Mouse (Mus musculus) lung, embryonic 15.5 days (tissue): ENCODE measurements around the gene Gm49405. TPM values are rescaled to one million over a fixed set of nuclear protein-coding genes. Genes with fewer than 3 reads are reported as not detected.
"Not testable (repeated sequence)": the region's sequence is repeated elsewhere in the genome, so short reads cannot be mapped to it uniquely, and the experiment has no call there.

Experiments
- ATAC-seq: fragments of 200-750 bp; cut with Nextera tagmentation; 2 replicates; pipeline ENCODE4 v1.8.0; 2017; ENCODE audit warnings: moderate number of reproducible peaks, borderline replicate concordance; ENCODE audit not compliant: low FRiP score, low TSS enrichment; ENCODE audit errors: extremely low read depth
- H3K27ac ChIP-seq: fragments of 300-500 bp; sonication (generic); 2 replicates; pipeline ENCODE4 v1.5.1; 2015; ENCODE audit warnings: moderate library complexity, mild to moderate bottlenecking, inconsistent platforms
- H3K27me3 ChIP-seq: fragments of 300-500 bp; sonication (generic); 2 replicates; pipeline ENCODE4 v1.6.1; 2015; ENCODE audit warnings: inconsistent platforms
- H3K36me3 ChIP-seq: fragments of 300-500 bp; sonication (generic); 2 replicates; pipeline ENCODE4 v1.6.1; 2015; ENCODE audit warnings: inconsistent platforms
- H3K4me1 ChIP-seq: fragments of 300-500 bp; sonication (generic); 2 replicates; pipeline ENCODE4 v1.6.1; 2015; ENCODE audit warnings: inconsistent platforms
- H3K4me2 ChIP-seq: fragments of 300-500 bp; sonication (generic); 2 replicates; pipeline ENCODE4 v1.6.1; 2015; ENCODE audit warnings: inconsistent platforms, mild to moderate bottlenecking, moderate library complexity
- H3K4me3 ChIP-seq: fragments of 300-500 bp; sonication (generic); 2 replicates; pipeline ENCODE4 v1.5.1; 2015; ENCODE audit warnings: mild to moderate bottlenecking, inconsistent platforms
- H3K9ac ChIP-seq: fragments of 300-500 bp; sonication (generic); 2 replicates; pipeline ENCODE4 v1.6.1; 2015; ENCODE audit warnings: inconsistent platforms
- H3K9me3 ChIP-seq: fragments of 300-500 bp; sonication (generic); 2 replicates; pipeline ENCODE4 v1.6.1; 2016; ENCODE audit warnings: inconsistent platforms
- WGBS: fragments of 180-500 bp; shearing (Covaris S2); methylation state at CpG from one replicate; pipeline ENCODE4 v1.1.7; 2015; 5-methylcytosine and 5-hydroxymethylcytosine counted together
- polyA plus RNA-seq: library from polyadenylated mRNA; unstranded; fragments of >200 nt; fragmentation: Nextera tagmentation; extraction: Ambion mirVana; gene quantifications from 2 replicates; pipeline ENCODE4 v1.2.1, GENCODE M21; 2015

Gene Gm49405
- polyA plus RNA-seq, 1 experiment from 2014 or later: 2.4 TPM

DNA sequence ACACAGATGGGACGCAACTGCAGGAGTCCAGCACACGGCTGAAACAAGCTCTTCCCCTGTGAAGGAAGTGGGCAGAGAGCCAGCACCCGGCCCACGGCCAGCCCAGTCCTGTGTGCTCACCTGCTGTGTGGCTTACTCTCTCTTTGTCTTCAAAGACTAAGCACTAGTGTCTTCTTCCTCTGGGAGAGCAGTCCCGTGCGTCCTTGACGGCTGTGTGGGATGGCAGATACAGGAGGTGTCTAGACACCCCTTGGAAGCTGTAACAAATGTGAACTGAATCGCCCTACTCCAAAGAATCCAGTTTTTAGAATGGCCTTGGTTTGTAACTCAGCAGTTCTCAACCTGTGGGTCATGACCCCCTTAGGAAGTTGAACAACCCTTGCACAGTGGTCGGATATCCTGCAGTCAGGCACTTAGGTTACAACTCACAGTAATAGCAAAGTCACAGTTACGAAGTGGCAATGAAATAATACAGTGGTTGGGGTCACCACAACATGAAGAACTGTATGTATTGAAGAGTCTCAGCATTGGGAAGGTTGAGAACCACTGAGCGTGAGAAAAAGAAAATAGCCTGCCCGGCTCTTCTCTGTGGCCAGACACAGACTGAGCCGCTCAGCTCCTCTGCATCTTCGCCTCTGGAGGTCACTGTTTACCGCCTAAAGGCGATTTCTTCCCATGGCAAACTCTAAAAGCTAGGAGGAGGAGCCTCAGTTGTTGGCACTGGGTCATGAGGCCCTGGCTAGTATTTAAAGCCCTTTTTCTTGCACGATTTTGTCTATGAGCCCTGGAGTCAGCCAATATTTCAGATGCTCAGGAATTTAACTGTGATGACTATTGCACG is 18.5 kb downstream of the Gm49405 start:
- Histone ChIP-seq H3K9ac (no peak overlapping the region), H3K4me1 (peaks cover 5% of the 10 kb centered on the region; the same call in 1 of the 2 replicates), H3K27me3 (no peaks in the 10 kb centered on the region), H3K36me3 (no peaks in the 10 kb centered on the region), H3K9me3 (no peaks in the 10 kb centered on the region), H3K27ac (peak overlapping the region; percentile 1; the same call in 1 of the 2 replicates), H3K4me2 (no peak overlapping the region), H3K4me3 (no peak overlapping the region)
- WGBS: 23% methylated on average over 18 of the region's 18 CpGs
- ATAC-seq: peak; percentile 92; the same call in 1 of the 2 replicates

DNA sequence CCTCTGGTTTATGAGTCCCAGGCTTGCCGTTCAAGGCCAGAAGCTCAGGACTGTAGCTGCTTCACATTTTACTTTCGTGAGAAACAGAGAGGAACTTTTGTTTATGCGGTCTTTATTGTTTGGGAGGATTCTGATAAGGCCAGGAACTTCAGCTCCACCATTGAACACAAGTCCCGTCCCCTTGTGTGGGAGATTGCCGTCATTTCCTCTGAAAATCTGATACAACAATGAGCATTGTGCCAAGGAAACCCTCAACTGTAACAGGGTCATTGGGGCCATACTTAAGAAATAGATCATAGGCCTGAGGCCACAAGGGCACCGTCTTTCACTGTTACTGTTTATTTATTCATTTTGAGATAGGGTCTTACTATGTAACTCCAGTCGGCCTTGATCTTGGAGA is 22.8 kb downstream of the Gm49405 start:
- WGBS: 56% methylated on average over 7 of the region's 7 CpGs
- no peaks in the 10 kb centered on the region for H3K27me3 ChIP-seq
- peaks cover 3% of the 10 kb centered on the region; the same call in 1 of the 2 replicates for H3K9me3 ChIP-seq
- no peaks in the 10 kb centered on the region for H3K36me3 ChIP-seq
- ATAC-seq: no peak
- H3K4me1 ChIP-seq: peaks cover 5% of the 10 kb centered on the region; the same call in 1 of the 2 replicates
- no peak overlapping the region for H3K9ac ChIP-seq
- no peak overlapping the region for H3K4me2 ChIP-seq
- H3K27ac ChIP-seq: no peak overlapping the region
- H3K4me3 ChIP-seq: no peak overlapping the region

DNA sequence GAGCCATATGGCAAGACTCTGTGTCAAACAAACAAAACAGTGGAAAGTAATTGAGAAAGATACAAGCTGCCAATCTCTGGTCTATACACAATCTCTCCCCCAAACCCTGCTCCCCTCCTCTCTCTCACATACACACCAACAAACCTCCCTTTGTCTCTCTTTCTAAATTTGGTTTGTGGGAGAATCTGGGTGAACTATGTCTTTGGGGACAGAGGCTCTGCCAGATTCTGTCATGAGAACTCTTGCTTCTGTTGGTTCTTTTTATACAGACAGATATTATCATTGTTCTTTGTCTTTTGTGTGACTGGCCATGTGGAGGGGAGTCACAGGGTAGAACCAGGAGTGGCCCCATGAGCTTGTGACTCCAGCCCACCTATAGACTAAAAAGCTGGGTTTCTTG is 27.1 kb downstream of the Gm49405 start:
- no peak for ATAC-seq
- H3K27me3 ChIP-seq: no peaks in the 10 kb centered on the region
- no peaks in the 10 kb centered on the region for H3K36me3 ChIP-seq
- no peak overlapping the region for H3K27ac ChIP-seq
- H3K9me3 ChIP-seq: peaks cover 3% of the 10 kb centered on the region; the same call in 1 of the 2 replicates
- H3K4me1 ChIP-seq: no peaks in the 10 kb centered on the region
- no peak overlapping the region for H3K4me3 ChIP-seq
- H3K9ac ChIP-seq: no peak overlapping the region
- no peak overlapping the region for H3K4me2 ChIP-seq

DNA sequence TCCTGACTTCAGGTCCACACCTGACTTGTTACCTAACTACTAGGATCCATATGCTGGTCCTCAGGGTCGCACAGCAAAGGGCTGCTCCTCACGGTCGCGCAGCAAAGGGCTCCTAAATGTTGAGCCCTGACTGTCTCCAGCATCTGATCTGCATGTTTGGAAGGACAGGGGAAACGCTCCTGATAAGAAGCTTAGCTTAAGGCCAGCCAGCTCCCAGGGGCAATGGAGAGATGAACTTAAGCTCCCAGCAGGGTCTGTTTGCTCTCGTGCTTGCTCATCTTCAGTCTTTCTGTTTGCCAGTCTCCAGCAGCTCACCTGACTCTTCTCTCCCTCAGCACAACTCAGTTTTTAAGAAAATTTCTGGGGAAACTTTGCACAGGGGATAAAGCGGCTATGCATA is 32.2 kb downstream of the Gm49405 start:
- Histone ChIP-seq H3K36me3 (peaks cover 6% of the 10 kb centered on the region; the same call in 1 of the 2 replicates), H3K27me3 (no peaks in the 10 kb centered on the region), H3K9ac (no peak overlapping the region), H3K9me3 (no peaks in the 10 kb centered on the region), H3K4me1 (peaks cover 4% of the 10 kb centered on the region; the same call in 1 of the 2 replicates), H3K4me2 (no peak overlapping the region), H3K27ac (no peak overlapping the region), H3K4me3 (no peak overlapping the region)
- 46% methylated on average over 7 of the region's 7 CpGs for WGBS
- no peak for ATAC-seq

DNA sequence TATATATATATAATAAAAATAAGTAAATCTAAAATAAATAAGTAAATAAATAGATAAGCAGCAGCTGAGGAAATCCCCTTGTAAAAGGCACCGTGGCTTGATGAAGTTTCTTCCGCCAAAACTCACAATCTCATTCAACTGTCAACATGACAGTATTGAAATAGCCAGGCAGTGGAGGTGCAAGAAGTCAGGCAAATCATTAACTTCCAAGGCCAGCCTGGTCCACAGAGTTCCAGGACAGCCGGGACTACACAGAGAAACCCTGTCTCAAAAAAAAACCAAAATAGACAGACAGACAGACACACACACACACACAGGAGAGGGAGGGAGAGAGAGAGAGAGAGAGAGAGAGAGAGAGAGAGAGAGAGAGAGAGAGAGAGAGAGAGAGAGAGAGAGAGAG is 32.9 kb downstream of the Gm49405 start:
- Histone ChIP-seq H3K36me3 (peaks cover 6% of the 10 kb centered on the region; the same call in 1 of the 2 replicates), H3K27me3 (no peaks in the 10 kb centered on the region), H3K9me3 (no peaks in the 10 kb centered on the region), H3K9ac (no peak overlapping the region), H3K4me1 (peaks cover 4% of the 10 kb centered on the region; the same call in 1 of the 2 replicates), H3K4me3 (no peak overlapping the region), H3K27ac (no peak overlapping the region), H3K4me2 (no peak overlapping the region)
- no peak for ATAC-seq
- WGBS: 57% methylated on average over 3 of the region's 3 CpGs

DNA sequence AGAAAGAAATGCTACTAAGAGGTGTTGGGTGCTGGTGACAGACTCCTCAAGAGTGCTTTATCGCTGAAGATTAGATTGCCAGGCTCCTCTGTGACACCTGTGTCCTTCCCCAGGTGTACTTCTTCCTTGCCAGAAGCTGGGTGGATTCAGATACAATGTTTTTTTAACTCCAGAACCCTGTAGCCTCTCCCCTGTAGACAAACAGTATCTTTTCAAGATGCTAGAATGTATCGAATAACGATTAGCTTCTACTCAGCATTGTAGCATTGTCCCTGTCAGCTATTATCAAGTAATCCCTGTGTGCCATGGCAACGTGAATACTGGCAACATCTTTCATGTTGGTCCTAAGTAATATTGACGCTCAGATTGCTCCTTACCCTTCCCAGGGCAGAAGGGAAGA is 33.3 kb downstream of the Gm49405 start:
- H3K27ac ChIP-seq: no peak overlapping the region
- no peak for ATAC-seq
- H3K36me3 ChIP-seq: peaks cover 6% of the 10 kb centered on the region; the same call in 1 of the 2 replicates
- H3K9me3 ChIP-seq: no peaks in the 10 kb centered on the region
- no peak overlapping the region for H3K4me3 ChIP-seq
- H3K27me3 ChIP-seq: no peaks in the 10 kb centered on the region
- H3K4me1 ChIP-seq: peaks cover 4% of the 10 kb centered on the region; the same call in 1 of the 2 replicates
- WGBS: 44% methylated on average over 5 of the region's 5 CpGs
- no peak overlapping the region for H3K9ac ChIP-seq
- no peak overlapping the region for H3K4me2 ChIP-seq

DNA sequence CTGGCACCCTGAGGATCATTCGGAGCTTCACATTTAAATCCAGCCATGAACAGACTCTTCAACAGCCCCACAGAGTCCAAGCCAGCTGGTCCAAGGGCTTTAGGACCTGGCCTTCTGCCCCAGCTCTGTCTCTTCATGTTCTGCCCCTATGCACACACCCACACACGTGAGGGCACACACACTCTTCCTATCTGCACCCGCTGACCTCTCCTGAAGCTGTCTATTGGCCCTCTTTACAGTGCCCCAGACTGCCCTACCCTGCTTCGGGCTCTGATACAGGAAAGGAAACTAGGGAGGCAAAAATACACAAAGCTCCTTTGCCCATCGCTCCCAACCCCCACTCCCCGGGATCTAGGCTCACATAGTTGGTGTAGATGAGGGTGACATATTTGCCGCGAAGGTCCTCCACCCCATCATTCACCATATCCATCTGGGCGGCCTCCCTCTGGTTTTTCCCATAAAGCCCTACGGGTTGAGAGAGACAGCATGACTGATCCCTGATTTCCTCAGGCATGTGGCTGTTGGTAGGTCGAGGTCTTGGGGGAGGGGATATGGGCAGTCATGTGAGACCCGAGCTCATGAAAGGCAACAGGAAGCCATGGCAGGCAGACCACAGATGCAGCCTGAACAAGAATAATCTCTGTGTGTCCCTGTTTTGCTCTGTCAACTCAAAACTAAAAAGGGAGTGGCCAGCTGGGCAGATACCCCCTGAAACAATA is 36.1 kb downstream of the Gm49405 start:
- no peak overlapping the region for H3K9ac ChIP-seq
- peak overlapping the region; percentile 23; the same call in 1 of the 2 replicates for H3K4me2 ChIP-seq

DNA sequence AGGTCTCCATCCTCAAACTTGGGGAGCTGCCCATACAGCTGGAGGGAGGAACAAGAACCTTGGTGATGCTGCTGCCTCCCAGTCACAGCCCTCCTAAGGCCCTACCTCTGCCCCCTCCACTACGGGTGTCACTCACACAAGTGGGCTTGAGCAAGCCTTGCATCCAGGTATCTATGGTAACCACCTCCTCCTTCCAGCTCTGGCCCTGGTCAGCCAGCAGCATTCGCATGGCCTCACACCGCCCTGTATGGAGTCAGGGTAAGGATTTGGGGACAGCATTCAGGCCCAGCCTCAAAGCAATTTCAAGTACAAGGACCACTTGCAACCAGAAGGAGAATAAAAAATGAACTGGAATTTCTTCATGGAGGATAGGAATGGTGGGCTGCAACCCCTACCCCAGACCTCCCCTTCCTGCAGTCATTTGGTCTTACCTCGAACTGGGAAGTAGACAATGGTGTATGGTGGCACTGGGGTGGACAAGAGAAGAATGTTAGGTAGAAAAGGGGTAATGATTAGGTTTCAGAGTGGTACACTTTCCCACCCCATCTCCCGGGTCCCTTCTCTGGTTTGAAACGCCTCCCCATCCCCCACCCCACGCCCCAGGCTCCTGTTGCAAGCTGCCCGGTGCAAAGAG is 36.8 kb downstream of the Gm49405 start:
- 23% methylated on average over 7 of the region's 8 CpGs for WGBS
- H3K9ac ChIP-seq: peak overlapping the region; percentile 59
- H3K27me3 ChIP-seq, H3K4me1 ChIP-seq, H3K9me3 ChIP-seq, H3K36me3 ChIP-seq: not testable (repeated sequence)
- peak overlapping the region; percentile 63 for H3K4me3 ChIP-seq
- ATAC-seq: peak; percentile 56
- peak overlapping the region; percentile 77 for H3K27ac ChIP-seq
- H3K4me2 ChIP-seq: peak overlapping the region; percentile 74

More for the DNA sequence above, 36.1 kb downstream of the Gm49405 start:
- 68% methylated on average over 12 of the region's 12 CpGs for WGBS
- H3K9me3 ChIP-seq: no peaks in the 10 kb centered on the region
- no peaks in the 10 kb centered on the region for H3K27me3 ChIP-seq
- H3K4me1 ChIP-seq: peaks cover 4% of the 10 kb centered on the region; the same call in 1 of the 2 replicates
- H3K4me3 ChIP-seq: no peak overlapping the region
- H3K36me3 ChIP-seq: peaks cover 6% of the 10 kb centered on the region; the same call in 1 of the 2 replicates
- ATAC-seq: no peak
- no peak overlapping the region for H3K27ac ChIP-seq

DNA sequence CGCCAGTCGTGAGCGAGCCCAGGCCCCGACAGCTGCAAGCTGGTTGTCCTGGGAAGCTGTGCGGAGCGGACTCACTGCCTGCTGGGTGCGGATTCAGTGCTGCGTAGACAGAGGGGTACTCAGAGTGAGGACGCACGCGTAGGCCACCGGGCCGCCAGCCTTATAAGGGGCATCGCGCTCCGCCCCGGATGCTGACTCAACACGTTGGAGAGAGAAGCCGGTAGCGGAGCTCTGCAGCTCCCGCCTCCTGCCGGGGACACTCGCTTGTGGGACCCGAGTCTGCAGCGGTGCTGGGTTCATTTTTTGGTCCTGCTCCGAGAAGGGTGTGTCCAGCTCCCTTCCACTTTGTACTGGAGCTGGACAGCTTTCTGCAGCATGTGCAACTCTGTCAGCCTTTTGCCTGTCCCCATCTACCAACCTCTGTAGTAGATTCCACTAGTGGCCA is 37.4 kb downstream of the Gm49405 start, which contains the start of gene Gstp1:
Gene Gstp1, minus strand, starts transcription at position 198 of the 445 bp plus-strand sequence.
- WGBS: under 1% methylated on average over 26 of the region's 26 CpGs
- Histone ChIP-seq H3K4me2 (peak within 1 kb of the TSS; percentile 74), H3K9me3 (no peaks in the 10 kb centered on the region), H3K27ac (peak within 1 kb of the TSS; percentile 77), H3K4me1 (peaks cover 4% of the 10 kb centered on the region; the same call in 1 of the 2 replicates), H3K27me3 (no peaks in the 10 kb centered on the region), H3K4me3 (peak within 1 kb of the TSS; percentile 63), H3K36me3 (peaks cover 6% of the 10 kb centered on the region; the same call in 1 of the 2 replicates), H3K9ac (peak within 1 kb of the TSS; percentile 59)
- ATAC-seq: peak; percentile 90; the same call in 1 of the 2 replicates

DNA sequence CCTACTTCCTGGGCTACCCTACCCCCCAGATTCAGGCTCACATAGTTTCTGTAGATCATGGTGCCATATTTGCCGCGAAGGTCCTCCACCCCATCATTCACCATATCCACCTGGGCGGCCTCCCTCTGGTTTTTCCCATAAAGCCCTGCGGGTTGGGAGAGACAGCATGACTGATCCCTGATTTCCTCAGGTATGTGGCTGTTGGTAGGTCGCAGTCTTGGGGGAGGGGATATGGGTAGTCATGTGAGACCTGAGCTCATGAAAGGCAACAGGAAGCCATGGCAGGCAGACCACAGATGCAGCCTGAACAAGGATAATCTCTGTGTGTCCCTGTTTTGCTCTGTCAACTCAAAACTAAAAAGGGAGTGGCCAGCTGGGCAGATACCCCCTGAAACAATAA is 40.5 kb downstream of the Gm49405 start:
- not testable (repeated sequence) for H3K27me3 ChIP-seq, H3K27ac ChIP-seq, H3K36me3 ChIP-seq, H3K9ac ChIP-seq, H3K4me1 ChIP-seq, H3K9me3 ChIP-seq, ATAC-seq, H3K4me3 ChIP-seq, H3K4me2 ChIP-seq
- whole genome bisulfite sequencing: 77% methylated on average over 5 of the region's 5 CpGs

DNA sequence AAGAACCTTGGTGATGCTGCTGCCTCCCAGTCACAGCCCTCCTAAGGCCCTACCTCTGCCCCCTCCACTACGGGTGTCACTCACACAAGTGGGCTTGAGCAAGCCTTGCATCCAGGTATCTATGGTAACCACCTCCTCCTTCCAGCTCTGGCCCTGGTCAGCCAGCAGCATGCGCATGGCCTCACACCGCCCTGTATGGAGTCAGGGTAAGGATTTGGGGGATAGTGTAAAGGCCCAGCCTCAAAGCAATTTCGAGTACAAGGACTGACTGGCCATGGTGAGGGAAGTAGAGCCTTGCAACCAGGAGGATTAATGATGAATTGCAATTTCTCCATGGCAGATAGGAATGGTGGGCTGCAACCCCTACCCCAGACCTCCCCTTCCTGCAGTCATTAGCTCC is 41.1 kb downstream of the Gm49405 start:
- H3K9me3 ChIP-seq, H3K4me2 ChIP-seq, H3K27ac ChIP-seq, H3K27me3 ChIP-seq, H3K4me3 ChIP-seq, H3K9ac ChIP-seq, ATAC-seq, H3K36me3 ChIP-seq: not testable (repeated sequence)
- H3K4me1 ChIP-seq: peaks cover 12% of the 10 kb centered on the region
- WGBS: 84% methylated on average over 3 of the region's 4 CpGs
